Mouse (Mus musculus) left cerebral cortex, postnatal 14 days (tissue): ENCODE data around the gene Mt1. TPM values are rescaled to one million over a fixed set of nuclear protein-coding genes. Genes with fewer than 3 reads are reported as not detected.

Source experiments
- DNase-seq, 2 experiments: peaks; one replicate each; pipeline ENCODE4 v3.0.0; 2021 to 2022; ENCODE audit warnings: low spot score in 2 of 2, mixed read lengths in 1 of 2
- intact Hi-C: fragments of 180-260 bp; cut with DNase I; formaldehyde crosslinking; loops from one replicate; pipeline ENCODE4 v1.15.1; 2025
- total RNA-seq, 2 experiments: library from RNA; stranded (reverse); gene quantifications; 2 replicates each; pipeline ENCODE4 v1.2.3; 2021

Gene Mt1
- total RNA-seq, 2 experiments from 2014 or later: 333 to 369 TPM

- intact Hi-C loops: no loop called here
- DNase-seq: peak; percentile 59 to 75
Observed at GRCm38 (mm10) chr8:94171321-94171755, 7.5 kb upstream of the Mt1 start.

- intact Hi-C loops: no loop called here
- peak; percentile 72 to 94 for DNase-seq
Observed at GRCm38 (mm10) chr8:94172075-94172808, 6.6 kb upstream of the Mt1 start, which contains the start of gene Mt2. Gene Mt2 (plus strand): TSS chr8:94172664.

DNA sequence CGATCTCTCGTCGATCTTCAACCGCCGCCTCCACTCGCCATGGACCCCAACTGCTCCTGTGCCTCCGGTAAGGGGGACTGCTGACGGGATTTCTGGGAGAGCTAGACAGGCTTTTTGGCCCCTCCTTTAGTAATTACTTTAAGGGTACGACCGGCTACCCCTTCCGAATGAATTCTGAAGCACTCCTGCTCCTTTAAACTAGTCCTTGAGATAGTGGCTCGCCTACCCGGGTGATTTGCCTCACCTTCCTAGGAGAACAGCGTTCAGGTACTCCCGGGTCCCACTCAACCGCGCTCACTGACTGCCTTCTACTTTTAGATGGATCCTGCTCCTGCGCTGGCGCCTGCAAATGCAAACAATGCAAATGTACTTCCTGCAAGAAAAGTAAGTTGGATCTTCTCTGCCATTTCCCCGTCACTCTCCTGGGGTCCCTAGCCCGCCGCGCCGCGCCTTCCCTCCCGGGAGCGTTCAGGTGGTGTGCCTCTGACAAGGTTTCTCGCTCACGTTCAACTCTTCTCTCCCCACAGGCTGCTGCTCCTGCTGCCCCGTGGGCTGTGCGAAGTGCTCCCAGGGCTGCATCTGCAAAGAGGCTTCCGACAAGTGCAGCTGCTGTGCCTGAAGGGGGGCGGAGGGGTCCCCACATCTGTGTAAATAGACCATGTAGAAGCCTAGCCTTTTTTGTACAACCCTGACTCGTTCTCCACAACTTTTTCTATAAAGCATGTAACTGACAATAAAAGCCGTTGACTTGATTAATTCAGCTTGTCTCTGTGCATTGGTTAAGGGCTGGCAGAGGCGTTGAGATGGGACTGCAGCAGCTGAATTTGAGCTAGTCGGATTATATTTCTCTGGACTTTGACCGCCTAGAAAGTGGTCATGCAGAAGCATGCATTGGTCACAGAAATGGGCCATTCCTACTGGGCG, 5.8 kb upstream of the Mt1 start:
- DNase-seq: no peak
- intact Hi-C loops: no loop called here

DNA sequence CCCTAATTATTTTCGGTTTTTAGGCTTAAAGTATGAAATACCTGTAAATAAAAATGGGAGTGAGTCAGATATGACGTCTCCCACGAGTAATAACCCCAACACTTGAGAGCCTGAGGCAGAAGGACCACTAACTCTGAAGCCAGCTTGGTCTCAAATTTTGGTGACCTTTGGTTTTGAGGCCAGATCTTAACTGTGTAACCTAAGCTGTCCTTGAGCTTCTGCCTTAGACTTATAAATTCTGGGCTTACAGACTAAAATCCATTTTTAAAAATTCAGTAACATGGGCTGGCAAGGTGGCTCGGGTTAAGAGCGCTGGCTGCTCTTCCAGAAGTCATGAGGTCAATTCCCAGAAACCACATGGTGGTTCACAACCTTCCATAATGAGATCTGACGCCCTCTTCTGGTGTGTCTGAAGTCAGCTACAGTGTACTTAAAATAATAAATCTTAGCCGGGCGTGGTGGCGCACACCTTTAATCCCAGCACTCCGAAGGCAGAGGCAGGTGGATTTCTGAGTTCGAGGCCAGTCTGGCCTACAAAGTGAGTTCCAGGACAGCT, 5.0 kb upstream of the Mt1 start:
- intact Hi-C loops: no loop called here
- no peak for DNase-seq

DNA sequence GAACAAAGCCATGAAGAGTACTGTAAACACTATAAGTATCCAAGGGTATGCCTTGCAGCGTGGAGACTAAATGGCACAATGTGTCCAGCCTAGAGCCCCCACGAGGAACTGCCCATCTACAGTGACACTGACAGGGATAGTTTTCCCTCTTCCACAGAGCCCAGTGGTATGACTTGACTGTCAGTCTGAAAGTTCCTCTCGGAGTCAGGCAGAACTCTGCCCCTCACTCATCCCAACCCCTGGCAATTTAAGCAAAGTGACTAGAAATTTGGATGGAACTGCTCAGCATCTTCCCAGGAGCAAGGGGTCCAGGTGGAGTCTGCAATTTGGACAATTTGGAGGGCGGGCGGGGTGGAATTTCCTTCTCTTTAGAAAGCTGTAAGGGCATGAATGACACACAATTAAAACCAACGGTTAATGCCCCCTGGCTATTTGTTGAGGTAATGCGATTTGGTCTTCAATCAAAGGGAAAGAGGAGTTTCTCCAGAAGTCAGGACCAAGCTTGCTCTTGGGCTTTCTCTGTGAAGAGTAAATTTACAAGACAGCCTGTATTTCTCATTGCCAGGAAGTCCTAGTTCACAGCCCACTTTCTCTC, 4.2 kb upstream of the Mt1 start:
- intact Hi-C loops: no loop called here
- no peak for DNase-seq

GRCm38 (mm10) chr8:94177716-94178390, 1.0 kb upstream of the Mt1 start:
- intact Hi-C loops: no loop called here
- DNase-seq: no peak

GRCm38 (mm10) chr8:94179713-94180560, 1.1 kb downstream of the Mt1 start:
- no peak for DNase-seq
- intact Hi-C loops: no loop called here

GRCm38 (mm10) chr8:94180561-94180908, 1.7 kb downstream of the Mt1 start:
- DNase-seq: no peak
- intact Hi-C loops: no loop called here

GRCm38 (mm10) chr8:94182055-94182929, 3.4 kb downstream of the Mt1 start:
- no peak for DNase-seq
- intact Hi-C loops: no loop called here

- peak; percentile 71 to 84 for DNase-seq
- intact Hi-C loops: no loop called here
Observed at GRCm38 (mm10) chr8:94183117-94183516, 4.2 kb downstream of the Mt1 start.

DNA sequence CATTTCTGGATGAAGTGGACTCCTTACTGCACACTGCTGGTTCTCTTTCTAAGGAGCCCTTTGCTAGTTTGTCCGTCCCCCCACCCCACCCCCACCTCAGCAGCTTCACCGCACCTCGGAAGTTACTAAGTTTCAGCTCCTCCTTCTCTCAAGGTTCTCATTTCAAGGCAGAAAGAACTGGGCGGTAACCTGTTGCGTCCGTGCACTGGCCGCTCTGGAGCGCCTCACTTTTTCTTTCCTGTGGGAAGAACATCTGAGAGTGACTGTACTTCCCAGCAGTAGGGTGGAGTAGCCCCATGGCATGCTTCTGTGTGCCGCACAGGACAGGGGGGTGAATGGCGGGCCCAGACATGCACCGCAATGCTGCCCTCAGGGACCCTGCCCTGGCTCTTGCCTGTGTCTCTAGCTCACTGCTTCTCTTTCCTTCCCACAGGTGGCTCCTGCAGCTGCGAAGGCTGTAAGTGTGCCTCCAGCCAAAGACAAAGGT, 5.5 kb downstream of the Mt1 start:
- no peak for DNase-seq
- intact Hi-C loops: no loop called here

- no peak for DNase-seq
- intact Hi-C loops: no loop called here
Observed at GRCm38 (mm10) chr8:94185791-94186190, 6.9 kb downstream of the Mt1 start.

DNA sequence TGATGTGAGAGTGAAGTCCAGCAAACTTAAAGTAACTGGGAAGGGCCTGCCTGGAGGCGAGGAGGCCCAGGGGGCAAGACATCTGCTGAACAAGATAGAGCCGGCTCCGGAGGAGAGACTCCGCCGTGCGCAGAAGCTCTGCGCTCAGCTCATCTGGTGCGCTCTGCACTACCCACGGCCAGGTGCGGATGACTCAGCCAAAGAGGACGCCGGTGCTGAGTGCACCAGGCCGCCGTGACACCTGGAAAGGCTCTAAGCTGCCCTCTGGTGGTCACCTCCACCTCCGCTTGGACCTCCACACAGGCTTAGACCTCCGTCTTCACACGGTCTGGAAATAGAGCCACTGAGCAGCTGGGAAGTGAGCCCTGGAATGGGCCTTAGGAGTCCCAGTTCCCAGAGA, 7.7 kb downstream of the Mt1 start:
- intact Hi-C loops: no loop called here
- DNase-seq: peak in 1 of 2 experiments; percentile 56

DNA sequence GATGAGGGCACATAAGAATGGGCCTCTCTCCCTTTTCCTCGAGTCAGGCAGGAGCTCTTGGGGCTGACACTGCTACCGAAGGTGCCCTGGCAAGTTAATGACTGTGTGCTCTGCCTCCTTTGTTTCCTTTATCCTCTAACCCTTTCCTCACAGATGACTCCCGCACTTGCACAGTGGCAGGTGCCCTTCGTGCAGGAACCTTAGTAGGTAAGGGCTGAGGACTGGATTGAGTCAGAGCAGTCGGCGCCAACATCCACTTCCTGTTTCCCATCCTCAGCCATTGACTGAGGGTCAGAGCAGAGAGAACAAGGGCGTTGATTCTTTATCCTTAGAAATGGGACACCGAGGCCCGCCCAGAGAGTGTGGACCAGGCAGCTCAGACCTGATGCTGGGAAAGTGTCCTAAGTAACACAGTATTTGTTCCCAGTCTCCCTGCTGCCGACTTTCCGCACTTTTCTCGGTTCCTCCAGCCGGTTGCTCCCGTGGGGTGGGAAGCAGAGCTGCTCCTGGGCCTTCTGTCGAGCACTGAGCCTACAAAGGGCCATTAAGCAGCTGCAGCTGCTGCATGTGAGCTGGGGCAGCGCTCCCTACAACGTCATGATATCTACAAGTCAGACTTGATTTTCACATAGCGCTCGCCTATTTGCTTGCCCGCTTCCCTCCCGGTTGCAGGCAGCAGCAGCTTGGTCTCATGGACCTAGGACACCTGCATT, 8.6 kb downstream of the Mt1 start:
- DNase-seq: no peak
- intact Hi-C loops: no loop called here

DNA sequence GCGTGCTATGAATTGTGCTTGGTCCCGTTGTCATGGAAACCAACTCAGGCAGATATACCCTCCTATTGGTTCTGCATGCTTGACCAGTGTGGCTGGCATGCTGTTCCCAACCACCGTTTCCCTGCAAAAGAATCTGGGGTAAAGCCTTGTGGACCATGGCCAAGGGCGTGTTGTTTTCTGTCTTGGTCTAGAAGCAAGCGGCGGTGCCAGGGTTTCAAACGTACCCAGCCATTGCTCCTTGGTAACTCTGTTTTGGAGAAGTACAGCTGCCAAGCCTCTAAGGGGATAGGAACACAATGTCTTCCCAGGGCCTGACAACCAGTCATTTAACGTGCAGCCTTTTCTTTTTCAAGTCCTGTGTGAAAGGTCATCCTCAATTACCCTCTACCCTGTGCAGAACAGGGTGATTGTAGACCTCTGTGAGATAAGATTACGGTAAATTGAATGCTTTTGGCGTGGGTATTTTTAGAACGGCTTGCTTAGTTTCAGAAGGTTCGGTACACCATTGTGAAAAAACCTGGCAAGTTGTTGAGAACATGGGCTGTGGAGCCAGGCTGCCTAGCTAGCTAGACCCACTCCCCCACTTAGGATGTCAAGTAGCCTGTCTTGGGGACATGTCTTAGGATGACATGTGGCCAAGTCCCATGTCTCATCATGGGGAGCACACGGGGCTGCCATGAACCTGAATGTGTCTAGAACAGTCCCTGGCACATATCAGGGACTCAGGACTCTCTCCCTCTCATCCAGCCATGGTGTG, 10.6 kb downstream of the Mt1 start:
- intact Hi-C loops: no loop called here

GRCm38 (mm10) chr8:94191101-94191691, 12.3 kb downstream of the Mt1 start:
- DNase-seq: no peak
- intact Hi-C loops: no loop called here

More for the DNA sequence above, 10.6 kb downstream of the Mt1 start:
- peak; percentile 73 to 88 for DNase-seq
